Mouse (Mus musculus): ENCODE measurements around the gene Gpr179. TPM values are rescaled to one million over a fixed set of nuclear protein-coding genes. Genes with fewer than 3 reads are reported as not detected.

Gpr179 gene
- total RNA-seq, 4 experiments from 2014 or later, result 0.96 to 6.4 (median 4.0) TPM

- no peak for DNase-seq
Measured at GRCm38 (mm10) chr11:97285852-97286775, 65.8 kb downstream of the Gpr179 start.

GRCm38 (mm10) chr11:97284854-97285253 is 67.0 kb downstream of the Gpr179 start:
- DNase-seq, result no peak

- DNase-seq, result no peak
Measured at GRCm38 (mm10) chr11:97282179-97282578, 69.7 kb downstream of the Gpr179 start.

Other genes with a start within 250 kb of the Gpr179 start
- under 1 TPM; 0.31 to 0.51 (median 0.48) TPM for gene Tbx21, start 236.7 kb downstream of the Gpr179 start, total RNA-seq (2022)
- gene Tbkbp1, start 200.6 kb downstream of the Gpr179 start, total RNA-seq (2022), result 10 to 100 TPM in 3 of 4 experiments, 1 to 10 TPM in 1; 9.5 to 13.8 (median 11.6) TPM
- gene Kpnb1, start 164.2 kb downstream of the Gpr179 start, total RNA-seq (2022), result 100 to 1,000 TPM; 115 to 133 (median 124) TPM
- 100 to 1,000 TPM in 2 of 4 experiments, 10 to 100 TPM in 2; 79.8 to 128 (median 106) TPM for gene Npepps, start 71.4 kb downstream of the Gpr179 start, total RNA-seq (2022)
- gene Mrpl45, start 36.4 kb downstream of the Gpr179 start, total RNA-seq (2022), result 10 to 100 TPM; 31.1 to 42.8 (median 35.9) TPM
- 10 to 100 TPM; 22.2 to 28.3 (median 24.9) TPM for gene Socs7, start 10.5 kb upstream of the Gpr179 start, total RNA-seq (2022)
- 10 to 100 TPM; 23.3 to 36.4 (median 31.8) TPM for gene Arhgap23, start 63.5 kb upstream of the Gpr179 start, total RNA-seq (2022)
- gene 4933428G20Rik, start 148.3 kb upstream of the Gpr179 start, total RNA-seq (2022), result under 1 TPM in 3 of 4 experiments, not detected in 1; 0.35 to 0.80 (median 0.45) TPM
- 10 to 100 TPM; 10.7 to 37.6 (median 19.9) TPM for gene Srcin1, start 224.1 kb upstream of the Gpr179 start, total RNA-seq (2022)